Mouse (Mus musculus) midbrain, embryonic 11.5 days (tissue): ENCODE measurements around the gene Unc13d. TPM values are rescaled to one million over a fixed set of nuclear protein-coding genes. Genes with fewer than 3 reads are reported as not detected.

ENCODE experiments used
- ATAC-seq: fragments of 200-750 bp; cut with Nextera tagmentation; 2 replicates; pipeline ENCODE4 v1.8.0; 2017; ENCODE audit warnings: moderate TSS enrichment, moderate library complexity; ENCODE audit not compliant: low FRiP score
- DNase-seq: peaks from one replicate; pipeline ENCODE4 v3.0.0; 2015; ENCODE audit warnings: low spot score; ENCODE audit errors: missing footprints
- H3K27ac ChIP-seq: fragments of 300-500 bp; sonication (generic); 2 replicates; pipeline ENCODE4 v1.5.1; 2014; ENCODE audit warnings: low read depth, low read length
- H3K27me3 ChIP-seq: fragments of 300-500 bp; sonication (generic); 2 replicates; pipeline ENCODE4 v1.6.1; 2014; ENCODE audit warnings: mild to moderate bottlenecking, low read length, moderate library complexity, mixed read lengths; ENCODE audit not compliant: control insufficient read depth, insufficient read depth
- H3K36me3 ChIP-seq: fragments of 300-500 bp; sonication (generic); 2 replicates; pipeline ENCODE4 v1.6.1; 2014; ENCODE audit warnings: mild to moderate bottlenecking, low read length, moderate library complexity, mixed read lengths; ENCODE audit not compliant: control insufficient read depth, insufficient read depth
- H3K4me1 ChIP-seq: fragments of 300-500 bp; sonication (generic); 2 replicates; pipeline ENCODE4 v1.6.1; 2014; ENCODE audit warnings: low read length; ENCODE audit not compliant: control insufficient read depth, insufficient read depth
- H3K4me2 ChIP-seq: fragments of 300-500 bp; sonication (generic); 2 replicates; pipeline ENCODE4 v1.6.1; 2014; ENCODE audit warnings: mild to moderate bottlenecking, moderate library complexity
- H3K4me3 ChIP-seq: fragments of 300-500 bp; sonication (generic); 2 replicates; pipeline ENCODE4 v1.5.1; 2014; ENCODE audit warnings: low read depth, low read length
- H3K9ac ChIP-seq: fragments of 300-500 bp; sonication (generic); 2 replicates; pipeline ENCODE4 v1.6.1; 2014; ENCODE audit warnings: low read length
- H3K9me3 ChIP-seq: fragments of 300-500 bp; sonication (generic); 2 replicates; pipeline ENCODE4 v1.6.1; 2016; ENCODE audit warnings: low read length; ENCODE audit not compliant: control insufficient read depth
- WGBS: fragments of 180-500 bp; shearing (Covaris S2); extraction: QIAGEN DNeasy Blood & Tissue Kit; methylation state at CpG from one replicate; pipeline ENCODE4 v1.1.7; 2014; 5-methylcytosine and 5-hydroxymethylcytosine counted together
- polyA plus RNA-seq: library from polyadenylated mRNA; unstranded; fragments of >200 nt; fragmentation: Nextera tagmentation; extraction: Ambion mirVana; gene quantifications from 2 replicates; pipeline ENCODE4 v1.2.1, GENCODE M21; 2014

Gene Unc13d
- polyA plus RNA-seq, 1 experiment from 2014 or later, result 0.82 TPM

DNA sequence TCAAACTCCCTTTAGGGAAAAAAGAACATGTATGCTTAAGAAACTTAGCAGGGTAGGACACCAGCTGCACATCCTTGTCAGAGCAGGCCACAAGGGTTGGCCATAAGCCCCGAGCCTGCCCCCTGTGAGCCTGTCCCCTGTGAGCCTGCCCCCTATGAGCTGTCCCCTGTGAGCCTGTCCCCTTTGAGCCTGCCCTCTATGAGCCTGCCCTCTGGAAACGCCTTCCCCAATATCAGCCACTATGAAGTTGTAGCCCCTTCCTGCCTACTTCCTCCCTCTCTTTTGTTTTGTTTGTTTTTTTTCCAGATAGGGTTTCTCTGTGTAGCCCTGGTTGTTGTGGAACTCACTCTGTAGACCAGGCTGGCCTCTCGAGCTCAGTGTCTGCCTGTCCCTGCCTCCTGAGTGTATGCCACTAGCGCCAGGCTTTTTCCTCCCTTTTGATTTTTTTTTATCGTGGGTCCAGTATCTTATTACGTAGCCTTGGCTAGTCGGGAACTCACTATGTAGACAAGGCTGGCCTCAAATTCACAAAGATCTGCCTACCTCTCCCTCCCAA, 3.2 kb downstream of the Unc13d start:
- Histone ChIP-seq H3K27ac (no peak overlapping the region), H3K9me3 (no peaks in the 10 kb centered on the region), H3K4me1 (peaks cover 16% of the 10 kb centered on the region), H3K27me3 (no peaks in the 10 kb centered on the region), H3K4me3 (no peak overlapping the region), H3K4me2 (no peak overlapping the region), H3K36me3 (0 out of 2 replicates have a peak, but pooled peaks cover 2% of the 10 kb centered on the region), H3K9ac (no peak overlapping the region)
- DNase-seq, result no peak
- ATAC-seq, result no peak
- WGBS, result 73% methylated on average over 7 of the region's 7 CpGs

DNA sequence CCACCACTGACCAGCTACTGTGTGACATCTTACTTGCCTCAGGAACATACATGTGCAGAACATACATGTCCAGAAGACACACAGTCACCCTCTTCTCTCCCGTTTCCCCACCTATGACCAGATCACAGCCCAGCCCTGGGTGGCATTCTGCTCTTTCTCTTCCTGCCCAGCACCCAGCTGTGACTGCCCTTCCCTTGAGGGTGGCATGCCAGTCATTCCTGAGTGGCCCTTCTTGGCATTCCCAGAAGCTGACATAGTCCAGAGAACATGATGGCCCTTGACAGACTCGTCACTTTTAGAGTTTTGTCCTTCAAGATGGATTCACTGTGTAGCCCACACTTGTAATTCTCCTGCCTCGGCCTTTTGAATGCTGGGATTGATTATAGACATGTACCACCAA, 5.2 kb downstream of the Unc13d start:
- no peaks in the 10 kb centered on the region for H3K36me3 ChIP-seq
- H3K4me3 ChIP-seq, result no peak overlapping the region
- no peak overlapping the region for H3K27ac ChIP-seq
- H3K4me1 ChIP-seq, result no peaks in the 10 kb centered on the region; the same call in 1 of the 2 replicates
- no peaks in the 10 kb centered on the region for H3K27me3 ChIP-seq
- ATAC-seq (no peak), DNase-seq (no peak)
- no peak overlapping the region for H3K4me2 ChIP-seq
- no peaks in the 10 kb centered on the region for H3K9me3 ChIP-seq
- H3K9ac ChIP-seq, result no peak overlapping the region
- WGBS, result 86% methylated on average over 3 of the region's 3 CpGs

DNA sequence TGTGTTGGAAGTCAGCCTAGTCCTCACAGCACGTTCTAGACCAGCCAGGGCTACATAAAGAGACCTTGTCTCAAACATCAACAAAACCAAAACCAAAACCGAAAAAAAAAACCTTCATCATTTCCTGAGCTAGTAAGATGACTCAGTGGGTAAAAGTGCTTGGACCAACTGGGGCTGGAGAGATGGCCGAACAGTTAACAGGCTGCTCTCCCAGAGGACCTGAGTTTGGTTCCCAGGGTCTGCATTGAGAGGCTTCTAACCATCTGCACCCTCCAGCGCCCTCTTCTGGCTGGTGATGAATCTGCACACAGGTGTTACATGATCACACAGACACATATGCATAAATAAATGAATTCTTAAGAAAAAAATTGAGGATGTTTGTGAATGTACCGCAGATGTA, 6.3 kb downstream of the Unc13d start:
- ATAC-seq (no peak), DNase-seq (no peak)
- no peaks in the 10 kb centered on the region for H3K9me3 ChIP-seq
- WGBS, result 70% methylated on average over 5 of the region's 5 CpGs
- no peak overlapping the region for H3K27ac ChIP-seq
- no peaks in the 10 kb centered on the region for H3K36me3 ChIP-seq
- no peak overlapping the region for H3K4me3 ChIP-seq
- H3K9ac ChIP-seq, result no peak overlapping the region
- H3K27me3 ChIP-seq, result no peaks in the 10 kb centered on the region
- H3K4me2 ChIP-seq, result no peak overlapping the region
- H3K4me1 ChIP-seq, result no peaks in the 10 kb centered on the region; the same call in 1 of the 2 replicates

DNA sequence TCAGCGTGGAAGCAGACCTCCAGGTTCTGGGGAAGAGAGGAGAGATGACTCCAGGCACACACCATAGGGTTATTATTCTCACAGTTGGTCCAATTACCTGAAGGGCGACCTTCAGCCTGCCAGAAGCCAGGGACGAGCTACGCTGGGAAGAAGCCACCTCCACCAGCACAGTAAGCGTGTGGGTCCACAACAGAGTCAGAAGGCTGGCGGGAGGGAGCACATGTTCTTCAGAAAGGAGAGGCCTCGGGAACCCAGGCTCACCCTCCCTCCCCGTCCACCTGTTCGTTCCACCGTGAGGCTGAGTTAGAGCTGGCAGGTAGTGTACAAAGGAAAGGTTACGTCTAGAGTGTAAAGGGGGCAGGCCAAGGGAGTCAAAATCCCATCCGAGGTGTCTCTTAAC, 12.4 kb downstream of the Unc13d start:
- Histone ChIP-seq H3K9ac (no peak overlapping the region), H3K4me3 (no peak overlapping the region), H3K36me3 (no peaks in the 10 kb centered on the region; the same call in 1 of the 2 replicates), H3K4me1 (no peaks in the 10 kb centered on the region), H3K27me3 (no peaks in the 10 kb centered on the region), H3K27ac (no peak overlapping the region), H3K4me2 (no peak overlapping the region), H3K9me3 (no peaks in the 10 kb centered on the region)
- no peak for DNase-seq
- ATAC-seq, result no peak
- WGBS, result 90% methylated on average over 12 of the region's 12 CpGs

DNA sequence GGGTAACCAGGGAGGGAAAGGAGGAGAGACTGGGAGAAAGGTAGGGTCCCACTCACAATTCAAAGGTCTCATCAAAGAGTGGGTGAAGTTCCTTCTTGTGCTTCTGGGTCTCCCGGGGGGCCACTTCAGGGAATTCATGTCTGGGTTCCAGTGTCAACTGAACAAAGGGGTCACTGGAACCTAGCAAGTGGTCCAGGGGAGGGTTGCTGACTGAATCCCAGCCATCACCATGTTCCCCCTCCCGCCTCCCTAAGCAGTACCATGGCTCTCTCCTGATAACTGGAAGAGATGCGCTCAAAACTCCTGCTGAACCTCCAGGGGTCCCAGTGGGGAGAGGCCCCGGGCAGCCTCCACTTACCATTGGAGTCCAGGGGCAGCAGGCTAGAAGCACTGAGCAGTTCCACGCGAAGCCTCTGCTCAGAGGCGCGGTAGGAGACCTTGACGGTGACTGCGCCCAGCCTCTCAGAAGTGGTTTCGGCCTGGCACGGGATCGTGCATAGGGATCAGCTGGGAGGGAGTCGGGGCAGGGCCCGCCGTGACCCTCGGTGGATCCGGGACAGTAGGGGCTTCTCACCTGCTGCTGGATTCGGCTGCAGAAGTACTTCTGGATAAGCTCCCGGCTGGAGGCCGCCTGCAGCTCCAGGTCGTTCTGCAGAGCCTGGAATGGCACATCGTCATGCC, 13.4 kb downstream of the Unc13d start:
- no peaks in the 10 kb centered on the region for H3K4me1 ChIP-seq
- no peak for ATAC-seq
- H3K9me3 ChIP-seq, result no peaks in the 10 kb centered on the region
- no peak overlapping the region for H3K27ac ChIP-seq
- H3K9ac ChIP-seq, result no peak overlapping the region
- H3K36me3 ChIP-seq, result peaks cover 4% of the 10 kb centered on the region
- H3K27me3 ChIP-seq, result no peaks in the 10 kb centered on the region
- 64% methylated on average over 23 of the region's 23 CpGs for WGBS
- H3K4me3 ChIP-seq, result no peak overlapping the region
- H3K4me2 ChIP-seq, result no peak overlapping the region
- DNase-seq, result no peak

DNA sequence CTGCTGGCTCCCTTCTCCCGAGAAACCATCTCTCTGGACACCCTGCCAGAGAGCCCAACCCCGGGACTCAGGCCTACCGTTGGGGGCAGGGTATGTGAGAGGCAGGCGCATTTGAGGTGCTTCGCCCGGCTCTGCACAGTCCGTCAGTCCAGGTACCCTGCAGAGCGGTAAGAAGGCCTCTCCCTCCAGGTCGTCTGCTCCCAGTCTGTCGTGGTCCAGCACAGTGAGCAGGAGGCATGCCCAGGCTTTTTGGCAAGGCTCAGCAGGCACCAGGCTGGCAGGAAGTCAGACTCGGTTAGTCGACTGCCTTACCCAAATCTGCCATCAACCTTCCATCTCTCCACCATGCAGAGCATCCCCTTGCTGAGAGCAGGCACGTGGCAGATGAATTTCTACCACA, 14.2 kb downstream of the Unc13d start:
- peaks cover 11% of the 10 kb centered on the region for H3K36me3 ChIP-seq
- no peak for DNase-seq

DNA sequence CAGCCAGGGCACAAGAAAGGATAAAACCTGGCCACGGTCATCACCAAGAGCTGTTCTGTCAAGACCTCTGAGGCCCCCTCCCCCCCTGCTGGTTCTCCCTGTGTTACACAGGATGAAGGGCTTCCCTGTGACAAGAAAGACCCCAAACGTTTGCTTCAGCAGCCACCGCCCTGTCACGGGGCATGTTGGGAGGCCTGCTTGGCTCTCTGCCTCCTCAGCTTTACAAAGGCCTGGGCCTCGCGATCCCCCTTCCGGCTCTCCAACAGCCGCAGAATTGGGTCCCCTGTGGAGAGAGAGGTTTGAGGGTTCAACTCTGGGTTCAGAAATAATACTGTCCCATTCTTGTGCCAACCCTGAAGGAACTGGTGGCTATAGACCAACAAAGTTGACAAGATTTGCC, 15.2 kb downstream of the Unc13d start:
- no peak overlapping the region for H3K27ac ChIP-seq
- WGBS, result 62% methylated on average over 8 of the region's 8 CpGs
- H3K36me3 ChIP-seq, result peaks cover 20% of the 10 kb centered on the region
- no peak overlapping the region for H3K4me3 ChIP-seq
- DNase-seq (no peak), ATAC-seq (no peak)
- H3K9me3 ChIP-seq, result no peaks in the 10 kb centered on the region
- H3K4me1 ChIP-seq, result no peaks in the 10 kb centered on the region
- no peak overlapping the region for H3K9ac ChIP-seq
- no peaks in the 10 kb centered on the region for H3K27me3 ChIP-seq
- no peak overlapping the region for H3K4me2 ChIP-seq

More for the DNA sequence above, 14.2 kb downstream of the Unc13d start:
- no peak for ATAC-seq
- no peaks in the 10 kb centered on the region for H3K4me1 ChIP-seq
- H3K27me3 ChIP-seq, result no peaks in the 10 kb centered on the region
- H3K9me3 ChIP-seq, result no peaks in the 10 kb centered on the region
- H3K4me3 ChIP-seq, result no peak overlapping the region
- H3K9ac ChIP-seq, result no peak overlapping the region
- WGBS, result 71% methylated on average over 13 of the region's 13 CpGs
- H3K4me2 ChIP-seq, result no peak overlapping the region
- H3K27ac ChIP-seq, result no peak overlapping the region

DNA sequence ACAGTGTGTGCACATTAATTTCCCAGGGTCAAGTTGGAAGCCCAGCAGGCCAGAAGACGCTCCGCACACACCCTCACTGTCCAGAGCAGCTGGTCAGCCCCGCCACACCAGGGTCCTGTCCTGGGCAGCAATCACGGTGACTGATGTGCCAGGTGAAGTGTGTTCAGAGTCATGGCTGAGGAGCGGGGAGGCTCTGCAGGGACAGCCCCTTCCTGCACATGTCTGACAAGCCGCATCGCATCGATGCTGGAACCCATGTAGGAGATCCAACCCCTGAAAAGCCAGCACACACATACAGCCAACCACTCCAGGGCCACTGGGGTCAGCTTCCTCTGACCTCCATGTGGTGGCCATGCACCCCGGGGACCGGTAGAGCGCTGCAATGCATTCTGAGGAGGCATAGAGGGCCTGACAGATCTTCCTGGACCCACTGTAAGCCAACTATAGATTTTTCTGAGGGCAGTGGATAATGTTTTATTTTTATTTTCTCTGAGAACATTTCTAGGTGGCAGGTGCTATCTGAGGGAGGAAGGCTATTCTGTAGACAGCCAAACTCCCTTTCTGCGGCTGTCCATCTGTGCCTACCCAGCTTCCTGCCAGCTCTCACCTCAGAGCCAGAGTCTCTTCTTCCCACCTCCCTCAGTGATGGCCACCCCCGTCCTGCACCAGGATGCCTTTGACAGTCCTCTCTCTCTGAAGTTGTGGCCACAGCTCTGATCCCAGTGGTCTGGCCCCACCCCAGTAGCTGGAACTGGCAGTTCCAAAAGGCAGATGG, 15.9 kb downstream of the Unc13d start:
- Histone ChIP-seq H3K27ac (no peak overlapping the region), H3K36me3 (peaks cover 25% of the 10 kb centered on the region)
- no peak for ATAC-seq

DNA sequence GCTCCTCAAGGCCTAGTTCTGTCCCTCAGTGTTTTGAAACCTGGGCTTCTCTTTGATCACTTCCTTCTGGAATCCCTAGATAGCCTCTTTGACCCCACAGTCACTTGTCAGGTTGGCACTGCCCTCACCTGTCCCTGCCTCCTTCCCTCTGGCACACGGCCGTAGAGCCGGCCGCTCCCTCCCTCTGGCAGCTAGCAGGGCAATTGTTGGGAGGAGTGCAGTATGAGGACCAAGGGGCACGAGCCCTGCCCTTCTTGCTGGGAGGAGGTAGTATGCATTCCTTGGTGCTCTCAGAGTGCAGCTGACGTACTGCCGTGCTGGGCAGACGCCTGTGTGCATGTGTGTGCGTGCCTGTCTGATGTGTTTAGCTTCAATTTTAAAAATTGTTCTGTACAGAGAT, 17.2 kb downstream of the Unc13d start:
- Histone ChIP-seq H3K4me2 (no peak overlapping the region), H3K9me3 (no peaks in the 10 kb centered on the region), H3K4me3 (no peak overlapping the region), H3K36me3 (peaks cover 30% of the 10 kb centered on the region), H3K27ac (no peak overlapping the region), H3K27me3 (no peaks in the 10 kb centered on the region), H3K4me1 (no peaks in the 10 kb centered on the region), H3K9ac (no peak overlapping the region)
- WGBS, result 94% methylated on average over 9 of the region's 9 CpGs
- no peak for ATAC-seq
- DNase-seq, result no peak

More for the DNA sequence above, 15.9 kb downstream of the Unc13d start:
- DNase-seq, result no peak
- no peak overlapping the region for H3K9ac ChIP-seq
- no peaks in the 10 kb centered on the region for H3K9me3 ChIP-seq
- H3K27me3 ChIP-seq, result no peaks in the 10 kb centered on the region
- no peak overlapping the region for H3K4me2 ChIP-seq
- H3K4me1 ChIP-seq, result no peaks in the 10 kb centered on the region
- H3K4me3 ChIP-seq, result no peak overlapping the region
- 89% methylated on average over 13 of the region's 13 CpGs for WGBS
